Mouse (Mus musculus): ENCODE results near the gene Gkap1.

Gene Gkap1

GRCm38 (mm10) chr13:58275599-58275998 lies at the start of gene Gkap1:
Gene Gkap1 (minus strand): TSS chr13:58275699.
- no peak for DNase-seq

DNA sequence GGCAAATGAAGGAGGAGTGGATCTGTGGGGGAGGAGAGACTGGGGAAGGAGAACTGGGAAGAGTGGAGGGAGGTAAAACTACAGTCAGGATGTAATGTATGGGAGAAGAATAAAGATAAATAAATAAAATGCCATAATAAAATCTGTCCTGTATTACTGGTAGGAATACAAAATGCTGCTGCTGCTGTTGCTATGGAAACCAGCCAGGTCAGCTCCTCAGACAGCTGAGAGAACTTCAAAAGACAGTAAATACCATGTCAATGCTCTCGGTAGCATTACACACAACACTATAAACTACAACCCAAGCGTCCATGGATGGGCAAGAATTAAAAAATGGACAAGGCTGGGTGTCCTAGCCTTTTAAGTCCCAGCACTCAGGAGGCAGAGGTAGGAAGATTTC lies 42.3 kb upstream of the Gkap1 start:
- DNase-seq = no peak

DNA sequence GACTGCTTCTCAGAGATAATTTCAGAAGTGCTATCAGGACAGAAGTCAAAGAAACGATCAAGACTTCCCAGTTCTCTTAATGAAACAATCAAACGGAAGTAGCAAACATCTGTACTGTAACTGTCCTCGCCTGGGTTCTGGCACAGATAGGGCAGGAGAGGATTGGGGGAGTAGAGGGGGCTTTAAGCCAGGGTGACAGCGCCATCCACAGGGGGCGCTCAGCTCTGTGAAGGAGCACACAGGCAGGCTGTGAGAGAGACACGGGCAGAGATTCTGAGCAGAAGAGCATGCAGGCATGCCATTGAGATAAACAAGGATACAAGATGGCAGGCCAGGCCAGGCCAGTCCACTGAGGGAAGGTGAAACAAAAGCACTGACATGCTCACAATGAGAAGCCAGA lies 39.5 kb upstream of the Gkap1 start:
- no peak for DNase-seq

GRCm38 (mm10) chr13:58313758-58314157 lies 38.3 kb upstream of the Gkap1 start:
- no peak for DNase-seq

DNA sequence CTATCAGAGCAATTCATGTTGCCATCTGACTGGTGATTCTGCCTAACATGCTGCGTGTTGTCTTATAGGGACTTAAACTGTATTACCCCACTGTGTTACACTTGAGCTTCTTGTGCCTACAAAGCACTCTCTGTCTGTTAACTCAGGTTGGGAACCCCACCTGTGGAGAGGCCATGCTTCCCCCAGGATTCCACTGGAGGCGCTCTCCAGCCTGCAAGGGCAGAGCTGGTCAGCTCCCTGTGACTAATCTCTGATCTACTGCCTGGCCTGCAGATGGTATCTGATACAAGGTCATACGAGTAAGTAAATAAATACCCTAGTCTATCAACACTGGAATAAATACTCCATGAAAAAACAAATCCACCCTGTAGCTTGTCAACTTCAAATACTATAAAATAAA lies 35.9 kb upstream of the Gkap1 start:
- peak in 1 of 2 experiments; percentile 35 for DNase-seq

DNA sequence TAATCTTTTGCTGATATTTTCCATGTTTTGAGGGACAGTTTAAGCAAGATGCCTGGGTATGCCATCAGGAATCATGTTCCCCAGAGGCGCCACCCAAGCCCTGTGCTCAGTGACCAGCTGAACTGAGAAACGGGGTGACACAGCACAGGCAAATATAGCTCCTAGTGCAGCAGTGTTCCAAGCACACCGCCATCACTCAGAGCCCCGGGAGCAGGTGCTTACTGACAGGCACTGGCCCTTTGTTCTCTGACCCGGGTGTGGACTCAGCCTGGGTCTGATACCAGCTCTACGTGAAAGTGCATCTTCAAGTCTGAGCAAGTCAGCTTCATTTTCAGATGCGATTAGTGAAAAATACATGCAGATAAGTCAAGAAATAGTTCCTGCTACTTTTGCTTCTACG lies 34.0 kb upstream of the Gkap1 start:
- DNase-seq = no peak

GRCm38 (mm10) chr13:58307453-58307852 lies 32.0 kb upstream of the Gkap1 start:
- no peak for DNase-seq

DNA sequence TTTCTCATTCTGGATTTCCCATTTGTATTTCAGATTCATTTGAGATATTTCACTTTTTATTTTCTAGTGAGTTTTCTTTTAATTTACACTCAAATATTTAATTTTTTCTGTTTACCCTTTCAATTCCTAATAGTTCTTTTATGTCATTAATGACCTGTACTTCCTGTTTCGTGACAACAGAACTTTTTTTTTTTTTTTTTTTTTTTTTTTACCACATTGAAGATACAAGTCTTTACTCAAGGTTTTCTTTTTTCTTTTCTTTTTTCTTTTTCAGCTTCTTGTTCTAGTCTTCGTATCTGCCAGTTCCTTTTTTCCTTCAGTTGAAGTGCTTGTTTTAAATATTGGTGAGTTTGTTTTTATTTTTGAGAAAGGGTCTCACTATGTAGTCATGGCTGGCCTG lies 29.7 kb upstream of the Gkap1 start:
- DNase-seq = no peak

DNA sequence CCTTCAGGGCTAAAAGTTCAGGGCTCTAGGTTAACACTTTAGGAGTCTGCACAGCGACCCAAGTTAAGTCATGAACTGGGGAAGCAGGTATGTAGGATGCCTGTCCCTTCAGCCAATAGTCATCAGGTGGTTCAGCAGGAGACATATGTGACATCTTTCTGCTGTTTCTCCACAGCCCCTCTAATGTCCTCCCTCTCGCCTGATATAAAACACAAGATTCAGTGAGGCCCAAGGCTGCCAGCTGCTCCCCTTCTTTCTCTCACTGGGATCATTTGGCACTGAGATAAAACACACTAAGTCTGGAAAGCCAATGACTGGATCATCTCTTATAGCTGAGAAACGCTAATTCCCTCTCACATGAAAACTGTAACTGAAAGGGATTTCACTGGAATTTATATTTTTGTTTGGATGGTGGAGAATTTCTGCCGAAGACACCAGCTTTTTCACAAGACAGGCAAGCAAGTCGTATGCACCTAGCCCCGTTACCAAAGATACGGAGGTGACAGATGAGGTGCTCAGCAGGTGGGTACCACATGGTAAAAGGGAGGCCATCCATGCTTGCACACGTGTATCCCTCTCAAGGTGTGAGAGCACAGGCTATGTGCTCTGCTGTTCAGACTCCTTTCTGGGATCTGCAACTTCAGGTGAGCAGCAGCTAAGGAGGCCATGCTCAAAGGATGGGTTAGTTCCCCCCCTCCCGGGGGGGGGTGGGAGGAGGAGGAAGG lies 27.1 kb upstream of the Gkap1 start:
- peak; percentile 58 to 67 for DNase-seq

- no peak for DNase-seq
These were observed 26.5 kb upstream of the Gkap1 start for GRCm38 (mm10) chr13:58301961-58302360.

DNA sequence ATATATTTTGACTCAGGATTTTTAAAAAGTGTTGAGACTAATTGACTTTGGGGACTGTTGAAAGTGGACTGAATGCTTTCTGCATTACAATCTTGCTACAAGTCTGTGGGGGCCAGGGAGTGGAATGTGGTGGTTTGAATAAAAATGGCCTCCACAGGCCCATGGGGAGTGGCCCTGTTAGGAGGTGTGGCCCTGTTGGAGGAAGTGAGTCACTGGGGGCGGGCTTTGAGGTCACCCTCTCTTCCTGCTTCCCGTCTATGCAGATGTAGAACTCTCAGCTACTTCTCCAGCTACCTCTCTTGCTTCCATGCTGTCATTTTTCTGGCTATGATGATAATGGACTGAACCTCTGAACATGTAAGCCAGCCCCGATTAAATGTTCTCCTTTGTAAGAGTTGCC lies 23.3 kb upstream of the Gkap1 start:
- no peak for DNase-seq

- DNase-seq = no peak
These were observed 20.1 kb upstream of the Gkap1 start for GRCm38 (mm10) chr13:58295582-58295981.

DNA sequence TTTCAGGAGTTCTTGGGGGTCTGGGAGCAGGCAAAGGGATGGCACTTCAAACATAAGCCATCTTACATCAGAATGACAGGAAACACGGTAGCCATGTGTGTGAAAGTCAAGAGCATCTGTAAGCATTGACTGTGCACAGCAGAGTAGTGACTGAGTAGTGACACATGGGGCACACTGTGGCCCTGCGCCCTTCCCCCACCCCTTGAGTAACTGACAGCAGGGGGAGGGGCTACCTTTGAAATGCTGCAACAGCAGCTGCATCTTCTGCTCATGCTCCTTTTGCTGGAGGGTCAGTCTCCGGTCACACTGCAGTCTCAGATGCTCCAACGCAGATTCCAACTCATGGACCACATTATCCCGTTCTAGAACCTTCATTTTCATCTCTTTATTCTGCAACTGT lies 17.3 kb upstream of the Gkap1 start:
- no peak for DNase-seq

DNA sequence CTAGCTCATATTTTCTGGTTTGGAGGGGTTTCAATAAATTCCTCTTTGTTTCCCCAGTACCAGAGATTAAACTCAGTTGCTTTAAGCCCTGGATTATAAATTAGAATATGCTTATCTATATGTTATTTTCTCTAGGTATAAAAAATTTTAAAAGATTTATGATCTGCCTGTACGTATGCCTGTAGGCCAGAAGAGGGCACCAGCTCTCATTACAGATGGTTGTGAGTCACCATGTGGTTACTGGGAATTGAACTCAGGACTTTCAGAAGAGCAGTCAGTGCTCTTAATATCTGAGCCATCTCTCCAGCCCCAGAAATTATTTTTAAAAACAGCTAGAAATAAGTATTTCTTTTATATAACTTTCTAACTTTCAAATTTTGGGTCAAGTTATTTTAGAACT lies 13.8 kb upstream of the Gkap1 start:
- no peak for DNase-seq

- DNase-seq = peak; percentile 87 to 93
These were observed 12.3 kb upstream of the Gkap1 start for GRCm38 (mm10) chr13:58287822-58288221.

GRCm38 (mm10) chr13:58283466-58283865 lies 8.0 kb upstream of the Gkap1 start:
- DNase-seq = no peak

GRCm38 (mm10) chr13:58281936-58282335 lies 6.4 kb upstream of the Gkap1 start:
- DNase-seq = no peak

- DNase-seq = no peak
These were observed 5.0 kb upstream of the Gkap1 start for GRCm38 (mm10) chr13:58280528-58280927.

DNA sequence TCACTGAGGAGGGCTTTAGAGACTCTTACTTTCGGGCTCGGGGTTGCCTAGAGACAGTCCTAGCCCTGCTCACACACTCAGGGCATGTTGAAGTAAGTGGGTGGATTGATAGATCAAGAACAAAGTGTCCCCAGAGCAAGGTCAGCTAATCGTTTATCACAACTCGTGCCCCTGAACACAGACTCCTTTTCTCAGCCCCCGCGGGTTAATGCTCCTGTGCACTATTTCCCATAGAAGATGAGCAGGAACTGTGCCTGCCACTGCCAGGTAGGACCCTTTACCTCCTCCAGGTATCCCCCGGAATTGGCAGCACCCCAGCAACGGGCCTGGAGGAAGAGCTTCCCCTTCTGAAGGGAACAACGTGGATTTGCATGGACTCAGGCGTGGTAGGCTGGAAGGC lies 757 bp upstream of the Gkap1 start:
- no peak for DNase-seq

GRCm38 (mm10) chr13:58275076-58275475 lies 423 bp downstream of the Gkap1 start:
- DNase-seq = no peak

DNA sequence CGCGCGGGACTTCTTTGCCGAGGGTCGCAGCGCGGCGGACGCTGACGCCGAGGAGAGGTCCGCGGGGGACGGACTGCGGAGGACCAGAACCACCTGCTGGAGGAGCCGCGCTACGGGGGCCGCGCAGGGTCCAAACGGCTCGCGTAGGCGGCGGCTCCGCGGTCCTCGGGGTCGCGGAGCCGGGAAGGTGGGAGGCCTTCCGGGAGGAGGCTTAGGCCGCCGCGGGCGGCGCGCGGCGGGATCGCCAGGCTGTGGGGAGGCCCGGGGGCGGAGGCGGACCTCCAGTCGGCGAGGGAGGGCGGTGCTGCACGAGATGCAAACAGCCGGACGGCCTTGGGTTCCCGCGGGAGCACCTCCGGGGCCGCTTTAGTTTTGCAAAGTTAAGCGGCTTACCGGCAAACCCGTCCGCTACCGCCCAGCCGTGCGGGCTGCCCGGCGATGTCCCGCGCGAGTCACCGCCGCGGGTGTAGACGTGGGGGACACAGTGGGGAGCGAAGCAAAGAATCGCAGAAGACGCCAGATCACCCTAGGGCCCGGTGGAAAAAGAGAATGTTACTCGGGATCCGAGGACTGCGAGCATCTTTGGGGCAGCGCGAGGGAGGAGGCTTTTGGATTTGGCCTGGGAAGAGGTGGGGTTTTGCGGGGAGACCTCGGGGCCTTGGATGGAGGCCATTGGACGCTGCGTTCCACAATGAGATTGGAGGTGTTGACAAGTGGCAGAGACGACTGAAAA lies 1.1 kb downstream of the Gkap1 start:
- DNase-seq = peak; percentile 79 to 82

DNA sequence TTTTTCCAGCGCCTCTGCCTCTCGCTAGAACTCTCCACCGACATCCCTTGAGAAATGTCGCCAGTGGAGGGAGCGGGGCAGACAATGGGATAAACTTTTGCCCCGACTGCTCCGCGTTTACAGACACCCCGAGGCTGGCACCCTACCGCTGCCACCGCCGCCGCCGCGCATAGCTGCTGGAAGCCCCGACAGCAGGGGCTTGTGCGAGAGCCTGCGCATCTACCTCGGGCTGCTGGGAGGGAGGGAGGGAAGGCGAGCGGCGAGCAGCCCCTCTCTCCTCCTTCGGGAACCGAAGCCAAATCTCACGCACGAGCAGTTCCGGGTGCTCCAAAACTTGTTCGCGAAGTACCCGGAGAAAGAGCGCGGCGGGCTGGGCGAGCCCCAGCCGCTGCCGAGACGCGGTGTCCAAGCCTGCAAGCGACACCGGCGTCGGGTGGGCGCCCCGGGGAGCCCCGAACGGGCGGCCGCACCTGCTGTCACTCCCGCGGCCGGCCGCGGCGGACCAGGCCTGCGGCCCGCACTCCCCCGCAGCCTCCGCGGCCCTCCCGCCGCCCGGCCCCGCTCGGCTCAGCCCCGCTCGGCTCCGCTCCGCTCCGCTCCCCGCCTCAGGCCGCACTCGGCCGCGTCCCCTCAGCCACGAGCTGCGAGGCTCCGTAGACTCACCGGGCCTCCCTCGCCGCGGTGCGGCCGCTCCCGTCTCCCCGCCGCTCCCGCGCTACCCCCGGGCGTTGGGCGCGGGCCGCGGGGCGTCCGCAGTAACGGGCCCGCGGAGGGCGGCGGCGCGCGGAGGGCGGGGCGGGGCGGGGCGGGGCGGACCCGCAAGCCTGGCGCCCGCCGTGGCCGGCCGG lies 1.9 kb downstream of the Gkap1 start:
- DNase-seq = peak in 1 of 2 experiments; percentile 60

- DNase-seq = no peak
These were observed 8.6 kb downstream of the Gkap1 start for GRCm38 (mm10) chr13:58266864-58267263.

- DNase-seq = no peak
These were observed 12.0 kb downstream of the Gkap1 start for GRCm38 (mm10) chr13:58263546-58263945.

Measured in cerebellum, postnatal 25 days (tissue).